ENCODE assay signal across 11 mouse cellular contexts in genomic region chr12:52186205-52186793, GRCm38 (mm10).
DNase-seq lines count a peak whose midpoint lies in the region; ATAC-seq lines count a peak whose summit lies in the region.
"Had no signal": no experiment of that assay in that cellular context is flagged by ENCODE, and none has a peak within 500 bp of the region (broad histone marks: within the 10 kb centered on the region; RNA-seq: fewer than 3 reads in every experiment).

No protein-coding gene starts in this region.

- 45% methylated on average over 1 of the region's 1 CpGs for WGBS in heart, embryonic 16.5 days
- 16% methylated on average over 1 of the region's 1 CpGs for WGBS in embryonic facial prominence, embryonic 11.5 days
- 45% methylated on average over 1 of the region's 1 CpGs for WGBS in hindbrain, embryonic 13.5 days
- WGBS in midbrain, embryonic 16.5 days = 7% methylated on average over 1 of the region's 1 CpGs

- H3K9me3 ChIP-seq in heart, embryonic 16.5 days (replicated peaks; ENCODE audit: control insufficient read depth, low read length) = no peaks in the 10 kb centered on the region
- no peaks in the 10 kb centered on the region for H3K9me3 ChIP-seq in embryonic facial prominence, embryonic 11.5 days (replicated peaks; ENCODE audit: control insufficient read depth, low read length)
- H3K9me3 ChIP-seq in hindbrain, embryonic 13.5 days = no peaks in the 10 kb centered on the region
- H3K9me3 ChIP-seq in midbrain, embryonic 16.5 days (replicated peaks; ENCODE audit: control insufficient read depth, low read length, poor library complexity, severe bottlenecking) = no peaks in the 10 kb centered on the region
- H3K9me3 ChIP-seq: lung, embryonic 15.5 days had no signal

- peaks cover 12% of the 10 kb centered on the region for H3K4me1 ChIP-seq in heart, embryonic 16.5 days (ENCODE audit: control insufficient read depth, insufficient read depth, low read length)
- no peaks in the 10 kb centered on the region for H3K4me1 ChIP-seq in embryonic facial prominence, embryonic 11.5 days (ENCODE audit: control insufficient read depth, insufficient read depth, low read length)
- peaks cover 12% of the 10 kb centered on the region for H3K4me1 ChIP-seq in hindbrain, embryonic 13.5 days (replicated peaks)
- H3K4me1 ChIP-seq in midbrain, embryonic 16.5 days (ENCODE audit: control insufficient read depth, insufficient read depth, low read length) = peaks cover 11% of the 10 kb centered on the region

- no peak overlapping the region for H3K4me3 ChIP-seq in heart, embryonic 16.5 days (ENCODE audit: low read length)
- H3K4me3 ChIP-seq in embryonic facial prominence, embryonic 11.5 days (ENCODE audit: low read depth, low read length) = no peak overlapping the region
- H3K4me3 ChIP-seq in hindbrain, embryonic 13.5 days = no peak overlapping the region
- H3K4me3 ChIP-seq in midbrain, embryonic 16.5 days (ENCODE audit: low read depth, low read length) = no peak overlapping the region
- H3K4me3 ChIP-seq: lung, embryonic 15.5 days had no signal

- 0 out of 2 replicates have a peak, but pooled peaks have one; percentile 32 for ATAC-seq in heart, embryonic 16.5 days (replicated peaks; ENCODE audit: extremely low read depth, insufficient read depth, low FRiP score)
- no peak for ATAC-seq in embryonic facial prominence, embryonic 11.5 days (replicated peaks; ENCODE audit: insufficient number of reproducible peaks, low FRiP score, low TSS enrichment, low read depth)
- ATAC-seq in hindbrain, embryonic 13.5 days (ENCODE audit: low FRiP score) = 0 out of 2 replicates have a peak, but pooled peaks have one; percentile 39
- ATAC-seq in midbrain, embryonic 16.5 days = peak; percentile 65; the same call in 1 of the 2 replicates
- no peak for ATAC-seq in CD4-positive, CD25-positive, alpha-beta regulatory T cell, adult 4 months

- H3K27me3 ChIP-seq in heart, embryonic 16.5 days (ENCODE audit: control insufficient read depth, insufficient read depth, low read length) = no peaks in the 10 kb centered on the region
- no peaks in the 10 kb centered on the region for H3K27me3 ChIP-seq in embryonic facial prominence, embryonic 11.5 days (ENCODE audit: control insufficient read depth, insufficient read depth, low read length)
- no peaks in the 10 kb centered on the region for H3K27me3 ChIP-seq in hindbrain, embryonic 13.5 days
- H3K27me3 ChIP-seq in midbrain, embryonic 16.5 days (ENCODE audit: control insufficient read depth, insufficient read depth, low read depth, low read length) = no peaks in the 10 kb centered on the region
- H3K27me3 ChIP-seq: lung, embryonic 15.5 days had no signal

- no peak overlapping the region for H3K4me2 ChIP-seq in heart, embryonic 16.5 days (ENCODE audit: low read depth, low read length)
- H3K4me2 ChIP-seq in embryonic facial prominence, embryonic 11.5 days (ENCODE audit: low read depth, low read length) = no peak overlapping the region
- no peak overlapping the region for H3K4me2 ChIP-seq in hindbrain, embryonic 13.5 days
- no peak overlapping the region for H3K4me2 ChIP-seq in midbrain, embryonic 16.5 days (ENCODE audit: low read length)
- H3K4me2 ChIP-seq: lung, embryonic 15.5 days had no signal

- no peak for DNase-seq in heart, adult 11 months
- peak; percentile 24 for DNase-seq in embryonic facial prominence, embryonic 11.5 days (ENCODE audit: low spot score)
- DNase-seq in MN1 (ENCODE audit: low spot score) = no peak
- DNase-seq in right cerebral cortex, postnatal 25 days = no peak
- DNase-seq: gastrocnemius, postnatal 36 days; thymus, adult 18-20 months had no signal

- no peaks in the 10 kb centered on the region for H3K36me3 ChIP-seq in heart, embryonic 16.5 days (ENCODE audit: control insufficient read depth, insufficient read depth)
- no peaks in the 10 kb centered on the region for H3K36me3 ChIP-seq in embryonic facial prominence, embryonic 11.5 days (replicated peaks; ENCODE audit: control insufficient read depth, insufficient read depth, low read depth, low read length)
- H3K36me3 ChIP-seq in hindbrain, embryonic 13.5 days = no peaks in the 10 kb centered on the region
- no peaks in the 10 kb centered on the region for H3K36me3 ChIP-seq in midbrain, embryonic 16.5 days (ENCODE audit: control insufficient read depth, insufficient read depth, low read length)
- H3K36me3 ChIP-seq: lung, embryonic 15.5 days had no signal

- peak overlapping the region; percentile 45 for H3K27ac ChIP-seq in heart, embryonic 16.5 days (ENCODE audit: low read length)
- no peak overlapping the region for H3K27ac ChIP-seq in embryonic facial prominence, embryonic 11.5 days (replicated peaks; ENCODE audit: low read depth, low read length)
- H3K27ac ChIP-seq in hindbrain, embryonic 13.5 days = peak overlapping the region; percentile 60
- peak overlapping the region; percentile 10 for H3K27ac ChIP-seq in midbrain, embryonic 16.5 days (ENCODE audit: low read length)

- H3K9ac ChIP-seq in heart, embryonic 16.5 days (ENCODE audit: low read length) = no peak overlapping the region
- no peak overlapping the region for H3K9ac ChIP-seq in embryonic facial prominence, embryonic 11.5 days (replicated peaks; ENCODE audit: low read length)
- no peak overlapping the region for H3K9ac ChIP-seq in hindbrain, embryonic 13.5 days
- no peak overlapping the region for H3K9ac ChIP-seq in midbrain, embryonic 16.5 days (ENCODE audit: low read depth, low read length)
- H3K9ac ChIP-seq: lung, embryonic 15.5 days had no signal

Comparison
In these comparisons a context has a peak if more than half of its experiments do, and no peak if none do; other contexts are left out.
1. ATAC-seq: peak in heart, embryonic 16.5 days (single experiment), hindbrain, embryonic 13.5 days (single experiment) and midbrain, embryonic 16.5 days (single experiment); none in embryonic facial prominence, embryonic 11.5 days (single experiment) and CD4-positive, CD25-positive, alpha-beta regulatory T cell, adult 4 months (single experiment).